Mouse (Mus musculus) ZHBTc4 (cell line): ENCODE data around the gene Ifitm3.
"Not testable (repeated sequence)": the region's sequence is repeated elsewhere in the genome, so short reads cannot be mapped to it uniquely, and the experiment has no call there.

Experiments used
- DNase-seq: peaks from one replicate; pipeline ENCODE4 v3.0.0-alpha.2; 2011; ENCODE audit warnings: low read depth, low spot score

Gene Ifitm3

DNA sequence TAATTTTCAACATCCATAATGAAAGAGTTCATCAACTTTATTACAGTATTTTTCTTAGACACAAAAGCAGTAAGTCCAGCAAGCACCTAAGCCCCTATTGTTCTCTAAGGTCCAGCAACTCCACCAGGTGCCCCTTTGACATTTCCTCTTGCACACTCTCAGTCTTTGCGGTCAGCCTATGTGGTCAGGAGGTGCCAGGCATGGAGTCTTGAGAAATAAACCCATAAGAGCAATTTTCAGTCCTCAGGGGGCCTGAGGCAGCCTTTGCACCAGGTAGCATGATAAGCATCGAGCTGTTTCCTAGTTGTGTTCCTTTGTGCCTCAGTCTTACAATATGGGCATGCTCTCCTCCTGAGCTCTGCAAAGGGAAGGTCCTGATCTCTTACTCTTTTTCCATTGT is 26.1 kb upstream of the Ifitm3 start:
- DNase-seq, result not testable (repeated sequence)

DNA sequence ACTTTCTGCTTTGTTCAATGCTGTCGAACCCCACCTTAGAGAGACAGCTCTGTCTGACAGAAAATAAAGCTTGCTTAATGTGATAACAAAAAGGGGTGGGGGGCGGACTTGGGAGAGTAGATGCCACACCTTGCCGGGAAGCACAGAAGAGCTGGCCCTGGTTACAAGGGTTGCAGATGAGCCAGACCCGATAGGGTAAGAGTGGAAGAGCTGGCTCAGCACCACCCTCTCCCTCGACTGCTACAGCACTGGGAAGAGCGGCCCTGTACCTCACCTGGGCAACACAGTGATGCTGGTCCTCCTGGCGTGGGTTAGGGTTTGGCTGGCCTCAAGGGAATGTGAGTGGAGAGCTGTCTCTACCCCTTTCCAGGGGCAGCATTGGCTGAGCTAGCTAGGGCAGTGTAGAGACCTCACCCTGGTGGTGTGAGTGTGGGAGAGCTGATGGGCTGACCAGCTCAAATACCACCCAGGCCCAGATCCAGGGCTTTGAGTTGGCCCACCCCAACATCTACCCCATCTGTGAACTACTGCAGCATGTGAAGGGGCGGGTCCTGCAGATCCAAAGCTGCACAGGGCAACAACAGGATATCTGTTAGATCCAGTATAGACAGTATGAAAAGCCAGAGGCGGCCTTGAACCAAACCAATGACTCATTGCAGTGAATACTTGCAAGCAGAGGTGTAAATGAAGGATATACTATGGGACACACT is 22.0 kb upstream of the Ifitm3 start:
- no peak for DNase-seq

DNA sequence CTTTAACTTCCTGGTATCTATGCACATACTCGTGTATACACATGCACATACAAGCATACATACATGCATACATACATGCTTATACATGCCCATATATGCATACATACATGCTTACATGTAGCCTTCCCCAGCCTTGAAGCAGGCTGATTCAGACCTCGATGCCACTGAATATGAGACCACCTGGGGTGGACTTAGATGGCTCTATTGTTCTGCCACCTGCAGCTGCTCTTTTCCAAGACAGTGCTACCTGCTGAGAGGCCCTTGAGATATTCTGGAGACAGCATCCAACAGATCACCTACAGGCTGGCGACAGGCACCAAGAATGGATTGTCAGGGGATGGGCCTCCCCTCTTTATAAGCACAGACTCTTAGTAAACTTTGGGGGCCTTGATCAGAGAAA is 19.8 kb upstream of the Ifitm3 start:
- peak; percentile 77 for DNase-seq

DNA sequence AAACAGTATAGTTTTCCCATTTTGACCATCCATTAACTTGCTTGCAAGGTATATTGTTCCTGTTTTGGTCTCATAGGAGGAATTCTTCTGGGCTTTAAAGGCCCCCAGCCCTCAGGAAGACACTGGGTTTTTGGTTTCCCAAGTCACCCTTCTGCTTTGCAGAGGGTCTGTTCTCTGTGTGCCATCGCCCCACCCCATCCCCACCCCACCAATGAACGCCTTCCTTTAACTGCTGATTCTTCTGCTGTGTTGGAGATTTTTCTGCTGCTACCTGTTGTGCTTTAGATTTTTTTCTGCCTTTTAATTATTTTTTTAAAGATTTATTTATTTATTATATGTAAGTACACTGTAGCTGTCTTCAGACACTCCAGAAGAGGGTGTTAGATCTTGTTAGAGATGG is 18.3 kb upstream of the Ifitm3 start, which contains the start of gene Gm17387:
Gene Gm17387 (plus strand): TSS at position 301 of the 400 bp plus-strand sequence.
- DNase-seq, result no peak

DNA sequence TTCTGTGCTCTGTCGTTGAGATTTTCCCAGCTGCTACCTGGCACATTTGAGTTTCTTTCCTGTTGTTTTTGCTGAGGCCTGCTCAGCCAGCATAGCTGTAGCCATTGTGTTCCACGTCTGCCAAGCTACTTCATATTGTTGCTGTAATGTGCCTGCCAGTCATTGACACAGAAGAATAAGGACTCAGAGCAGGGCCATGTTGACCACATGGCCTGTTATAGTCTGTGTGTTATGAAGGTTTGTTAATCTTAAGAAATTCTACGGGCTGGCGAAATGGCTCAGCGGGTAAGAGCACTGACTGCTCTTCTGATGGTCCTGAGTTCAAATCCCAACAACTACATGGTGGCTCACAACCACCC is 16.1 kb upstream of the Ifitm3 start:
- DNase-seq, result no peak

DNA sequence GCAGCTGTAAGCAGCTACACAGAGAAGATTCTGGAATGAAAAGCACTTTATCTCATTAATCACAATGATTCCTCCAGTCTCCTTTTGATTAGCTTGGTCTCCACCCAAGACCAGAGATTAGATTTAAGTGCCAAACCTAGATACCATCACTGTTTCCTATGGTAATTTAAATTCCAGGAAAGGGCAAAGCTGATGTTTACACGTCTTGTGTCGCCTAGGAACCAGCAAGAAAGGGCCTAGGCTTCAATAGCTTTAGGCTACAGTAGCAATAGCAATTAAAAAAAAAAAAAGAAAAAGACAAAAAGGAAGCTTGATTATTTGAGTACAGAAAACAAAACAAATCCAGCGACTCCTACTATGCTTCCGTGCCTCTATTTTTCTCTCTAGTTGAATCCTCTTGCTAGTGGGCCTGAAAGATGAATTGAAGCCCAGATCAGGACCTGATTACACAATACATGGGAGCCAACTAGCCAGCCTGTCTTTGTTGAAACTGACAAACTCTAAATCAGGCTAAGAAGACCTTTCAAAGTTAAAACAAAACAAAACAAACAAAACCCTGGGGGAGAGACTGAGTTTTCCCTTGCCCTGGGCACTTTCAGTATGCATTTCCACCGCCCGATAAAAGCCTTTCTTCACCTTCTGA is 15.6 kb upstream of the Ifitm3 start:
- no peak for DNase-seq

DNA sequence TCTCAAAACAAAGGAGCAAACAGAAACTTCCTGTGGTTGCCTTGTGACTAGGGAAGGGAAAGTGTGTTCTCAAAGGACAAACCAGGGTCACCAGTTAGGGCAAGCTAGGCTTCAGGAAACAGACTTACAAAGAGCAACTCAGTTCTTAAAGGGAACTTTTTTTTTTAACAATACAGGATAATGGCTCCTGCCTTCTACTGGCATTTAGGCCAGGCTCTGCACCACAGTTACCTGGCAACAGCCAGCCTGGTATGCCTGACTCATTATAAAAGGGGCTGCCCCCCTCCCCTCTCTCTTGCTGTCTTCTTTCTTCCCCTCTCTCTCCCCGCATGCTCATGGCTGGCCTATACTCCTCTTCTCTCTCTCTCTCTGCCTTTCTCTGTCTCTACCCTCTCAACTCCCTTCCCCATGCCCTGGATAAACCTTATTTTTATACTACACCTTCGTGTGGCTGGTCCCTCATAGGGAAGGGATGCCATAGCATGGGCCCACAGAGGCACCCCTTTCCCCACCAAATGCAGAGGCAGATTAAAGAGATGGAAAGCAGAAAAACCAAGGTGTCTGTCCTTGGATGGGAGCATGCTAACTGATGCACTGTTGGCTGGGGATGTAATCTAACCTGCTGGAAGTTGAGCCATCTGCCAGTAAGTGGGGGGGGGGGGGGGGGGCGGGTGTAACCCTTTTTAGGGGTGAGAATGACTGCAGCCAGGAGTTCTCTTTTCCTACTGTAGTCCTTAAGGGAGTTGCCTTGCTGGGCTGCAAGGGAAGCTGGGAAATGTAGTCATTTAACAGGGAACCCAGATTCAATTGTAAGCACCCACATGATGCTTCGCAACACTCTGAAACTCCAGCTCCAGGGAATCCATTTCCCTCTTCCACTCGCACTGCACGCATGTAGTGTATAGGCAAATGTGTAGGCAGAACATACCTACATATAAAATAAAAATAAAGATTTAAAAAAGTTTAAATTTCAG is 14.6 kb upstream of the Ifitm3 start:
- peak; percentile 85 for DNase-seq

DNA sequence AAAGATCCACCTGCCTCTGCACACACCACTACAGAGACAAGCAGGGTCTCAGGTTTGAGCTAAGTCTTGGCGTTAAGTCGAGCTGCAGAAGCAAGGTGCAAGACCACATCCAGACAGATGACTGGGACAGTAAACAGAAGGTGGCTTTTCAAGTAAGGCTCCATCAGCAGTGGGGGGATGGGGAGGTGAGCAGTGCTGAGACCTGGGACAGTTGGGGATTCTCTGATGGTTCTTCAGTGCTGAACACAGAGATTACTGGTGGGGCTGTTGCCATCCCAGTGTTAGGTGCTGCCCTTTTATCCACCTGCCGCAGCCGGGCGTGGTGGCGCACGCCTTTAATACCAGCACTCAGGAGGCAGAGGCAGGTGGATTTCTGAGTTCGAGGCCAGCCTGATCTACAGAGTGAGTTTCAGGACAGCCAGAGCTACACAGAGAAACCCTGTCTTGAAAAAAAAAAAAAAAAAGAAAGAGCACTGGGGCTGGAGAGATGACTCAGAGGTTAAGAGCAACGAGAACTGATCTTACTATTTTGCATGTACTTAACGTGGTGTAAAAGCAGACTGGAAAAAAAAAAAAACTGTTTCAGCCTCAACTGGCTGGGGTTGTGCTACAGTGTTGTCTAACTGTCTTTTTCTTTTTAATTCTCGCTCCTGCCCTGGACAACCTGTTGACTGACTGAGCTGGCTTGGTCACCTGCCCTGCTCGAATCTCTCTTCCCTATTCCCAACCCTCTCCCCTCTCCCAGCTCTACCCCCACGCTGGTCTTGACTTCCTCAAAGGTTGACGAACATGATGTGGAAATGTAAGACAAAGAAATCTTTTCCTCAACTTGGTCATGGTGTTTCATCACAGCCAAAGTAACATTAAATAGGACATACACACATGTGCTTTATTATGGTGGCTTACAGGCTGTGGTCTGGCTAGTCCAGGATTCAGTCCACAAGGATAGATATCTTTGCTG is 11.2 kb upstream of the Ifitm3 start:
- peak; percentile 48 for DNase-seq

DNA sequence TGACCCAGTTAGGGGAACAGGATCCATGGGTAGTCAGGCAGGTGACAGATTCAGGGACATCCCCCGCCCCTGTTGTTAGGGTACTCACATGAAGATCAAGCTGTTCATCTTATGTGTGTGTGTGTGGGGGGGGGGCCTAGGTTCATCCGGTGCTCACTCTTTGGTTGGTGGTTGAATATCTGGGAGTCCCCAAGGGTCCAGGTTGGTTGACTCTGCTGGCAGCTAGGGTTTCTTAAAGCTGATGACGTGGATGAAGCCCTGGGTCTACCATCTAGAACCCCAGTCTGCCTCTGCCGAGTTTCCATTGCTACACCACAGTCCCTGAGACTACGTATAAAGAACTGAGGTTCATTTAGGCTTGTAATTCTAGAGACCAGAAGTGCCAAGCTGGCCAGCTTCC is 8.5 kb upstream of the Ifitm3 start:
- no peak for DNase-seq

DNA sequence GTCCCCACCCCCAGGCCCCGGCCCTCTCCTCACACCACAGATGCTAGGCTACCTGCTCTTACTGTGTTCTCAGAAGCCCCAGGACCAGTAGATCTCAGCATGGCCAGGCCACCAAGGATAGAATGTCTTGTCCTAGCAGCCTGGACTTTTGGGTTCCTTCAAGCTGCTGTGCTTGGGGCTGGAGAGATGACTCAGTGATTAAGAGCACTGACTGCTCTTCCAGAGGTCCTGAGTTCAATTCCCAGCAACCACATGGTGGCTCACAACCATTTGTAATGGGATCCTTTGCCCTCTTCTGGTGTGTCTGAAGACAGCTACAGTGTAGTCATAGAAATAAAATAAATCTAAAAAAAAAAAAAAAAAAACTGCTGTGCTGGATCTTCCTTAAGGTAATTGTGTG is 7.3 kb upstream of the Ifitm3 start, which contains the start of gene Ifitm6:
Gene Ifitm6 (minus strand): TSS at position 101 of the 400 bp plus-strand sequence.
- not testable (repeated sequence) for DNase-seq

DNA sequence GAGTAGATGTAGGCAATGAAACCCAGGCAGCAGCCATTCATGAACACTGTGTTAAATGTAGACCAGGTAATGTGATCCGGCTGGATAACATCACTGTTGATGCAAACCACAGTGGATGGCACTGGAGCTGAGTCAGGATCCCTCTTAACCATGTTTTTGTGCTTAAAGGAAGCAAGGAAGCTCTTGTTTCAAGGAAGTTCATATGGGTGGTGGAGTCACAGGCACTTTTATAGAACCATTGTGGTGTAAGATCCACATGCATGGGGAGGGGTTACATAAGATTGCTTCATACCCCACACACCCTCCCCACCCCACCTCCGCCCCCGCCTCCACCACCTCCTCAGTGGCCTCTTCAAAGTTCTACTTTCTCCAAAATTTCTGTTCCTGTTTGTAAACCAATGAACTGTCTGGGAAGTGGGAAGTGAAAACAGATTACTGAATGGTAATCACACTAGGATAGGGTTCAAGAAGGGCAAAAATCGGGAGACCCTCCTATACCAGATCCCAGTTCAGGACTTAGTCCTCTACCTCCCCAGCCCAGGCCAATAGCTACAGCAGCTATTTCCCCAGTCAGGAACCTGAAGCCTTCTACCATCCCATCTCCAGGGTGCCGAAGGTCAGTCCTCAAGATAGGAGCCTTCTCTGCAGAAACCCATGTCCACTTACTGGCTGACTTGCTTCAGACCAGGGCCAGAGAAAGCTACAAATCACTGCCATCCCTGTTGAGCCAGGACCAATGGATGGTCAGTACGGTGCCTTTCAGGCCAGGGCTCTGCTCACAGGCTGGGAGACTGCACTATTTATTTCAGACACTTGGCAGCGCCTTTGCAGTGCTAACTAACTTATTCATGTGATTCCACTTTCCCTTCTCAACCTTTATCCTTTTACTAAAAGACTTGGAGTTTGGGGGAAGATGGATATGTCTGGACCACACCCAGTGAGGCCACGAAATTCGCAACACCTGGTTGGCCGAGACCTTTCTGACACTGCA is 6.4 kb upstream of the Ifitm3 start:
- DNase-seq, result no peak

DNA sequence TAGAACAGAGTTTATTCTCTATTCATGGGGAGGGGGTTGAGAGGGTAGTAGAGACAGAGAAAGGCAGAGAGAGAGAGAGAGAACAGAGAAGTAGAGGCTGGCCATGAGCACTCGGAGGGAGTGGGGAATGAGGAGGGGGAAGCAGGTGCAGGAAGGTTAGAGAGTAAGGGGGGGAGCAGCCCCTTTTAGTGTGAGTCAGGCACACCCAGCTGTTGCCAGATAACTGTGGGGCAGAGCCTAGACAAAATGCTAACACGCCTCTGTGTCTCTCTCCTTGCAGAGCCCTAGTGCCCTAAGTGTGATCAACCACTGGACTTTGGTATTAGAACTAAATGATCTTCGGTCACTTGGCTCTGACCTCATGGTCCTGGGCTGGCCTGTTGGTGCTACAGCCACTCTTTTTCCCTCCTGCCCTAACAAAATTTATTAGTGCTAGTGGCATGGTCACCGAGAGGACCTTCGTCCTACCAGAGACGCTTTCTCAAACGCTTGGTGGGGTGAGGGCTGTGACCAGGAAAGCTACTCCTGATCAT is 734 bp upstream of the Ifitm3 start:
- DNase-seq, result no peak

DNA sequence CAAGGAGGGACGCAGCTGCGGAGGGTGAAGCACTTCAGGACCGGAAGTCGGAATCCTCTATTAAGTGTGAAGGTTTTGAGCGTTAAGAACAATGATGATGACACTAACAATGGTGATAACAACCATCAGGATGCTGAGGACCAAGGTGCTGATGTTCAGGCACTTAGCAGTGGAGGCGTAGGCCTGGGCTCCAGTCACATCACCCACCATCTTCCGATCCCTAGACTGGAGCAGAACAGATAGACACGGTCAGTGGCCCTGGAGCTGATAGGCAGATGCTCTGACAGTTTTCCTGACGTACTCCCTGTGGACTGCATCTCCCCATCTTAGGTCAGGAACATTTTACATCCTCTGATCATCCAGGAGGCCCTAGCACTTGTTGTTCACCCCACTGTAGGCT is 905 bp downstream of the Ifitm3 start:
- DNase-seq, result no peak

DNA sequence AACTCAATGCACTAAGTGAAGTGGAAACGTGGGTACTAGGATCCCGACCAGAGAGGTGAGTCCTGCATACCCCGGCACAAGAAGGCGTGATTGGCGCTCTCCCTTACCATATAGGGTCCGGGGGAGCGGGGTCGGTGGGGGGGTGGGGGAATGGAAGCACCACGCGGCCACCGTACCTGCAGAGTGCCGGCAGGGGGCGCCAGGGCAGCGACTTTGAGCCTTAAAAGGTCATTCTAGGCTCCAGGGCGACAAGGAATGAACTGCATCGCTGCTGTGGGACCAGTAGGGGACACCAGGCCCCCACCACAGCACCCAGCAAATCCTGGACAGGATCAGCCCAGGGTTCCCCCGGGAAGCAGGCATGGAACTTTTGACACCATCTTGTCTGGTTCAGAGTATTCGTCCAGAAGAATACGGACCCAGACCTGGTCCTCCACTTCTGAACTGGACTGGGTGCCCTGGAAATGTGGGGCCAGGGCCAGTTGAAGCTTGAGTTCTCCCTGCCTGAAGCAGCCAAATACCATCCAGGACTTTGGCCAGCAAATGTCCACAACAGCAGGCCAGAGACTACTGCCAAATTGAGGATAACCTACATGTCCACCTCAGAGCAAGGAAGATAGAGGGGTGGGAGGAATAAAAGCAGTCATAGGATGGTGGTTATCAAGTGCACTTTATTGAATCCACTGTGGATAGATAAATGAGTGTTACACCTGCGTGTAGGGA is 1.5 kb downstream of the Ifitm3 start:
- peak; percentile 97 for DNase-seq

DNA sequence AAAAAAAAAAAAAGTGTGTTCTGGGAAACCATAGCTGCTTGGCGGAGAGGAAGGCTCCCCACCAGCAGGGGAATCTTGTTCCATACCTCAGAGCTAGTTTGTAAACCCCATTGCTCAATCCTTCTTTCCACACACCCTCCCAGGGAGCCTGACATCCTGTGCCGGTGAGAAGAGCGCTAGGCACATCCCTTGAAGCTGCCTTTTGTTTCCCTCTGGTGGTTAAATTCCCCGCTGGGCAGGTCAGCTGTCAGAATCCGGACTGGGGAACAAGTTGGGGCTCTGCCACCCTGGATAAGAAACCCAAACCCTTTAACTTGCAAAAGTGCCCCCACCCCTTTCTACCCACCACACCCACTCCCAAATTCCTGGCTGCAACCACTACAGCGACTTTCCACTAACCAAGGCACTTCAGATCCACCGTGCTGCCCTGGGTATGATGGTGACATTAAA is 2.2 kb downstream of the Ifitm3 start:
- peak; percentile 86 for DNase-seq

DNA sequence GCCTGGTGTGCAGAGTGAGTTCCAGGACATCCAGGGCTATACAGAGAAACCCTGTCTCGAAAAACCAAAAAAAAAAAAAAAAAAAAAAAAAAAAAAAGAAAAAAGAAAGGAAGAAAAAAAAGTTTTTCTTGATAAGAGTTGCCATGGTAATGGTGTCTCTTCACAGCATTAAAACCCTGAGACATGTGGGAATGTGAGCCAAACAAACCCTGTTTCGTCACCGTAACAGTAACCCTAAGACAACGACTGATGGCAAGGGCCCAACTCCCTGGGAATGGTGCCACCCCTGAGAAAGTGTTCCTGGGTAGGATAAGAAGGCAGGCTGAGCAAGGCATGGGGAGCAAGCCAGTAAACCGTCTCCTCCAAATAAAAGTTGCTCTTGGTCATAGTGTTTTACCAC is 3.7 kb downstream of the Ifitm3 start:
- no peak for DNase-seq

DNA sequence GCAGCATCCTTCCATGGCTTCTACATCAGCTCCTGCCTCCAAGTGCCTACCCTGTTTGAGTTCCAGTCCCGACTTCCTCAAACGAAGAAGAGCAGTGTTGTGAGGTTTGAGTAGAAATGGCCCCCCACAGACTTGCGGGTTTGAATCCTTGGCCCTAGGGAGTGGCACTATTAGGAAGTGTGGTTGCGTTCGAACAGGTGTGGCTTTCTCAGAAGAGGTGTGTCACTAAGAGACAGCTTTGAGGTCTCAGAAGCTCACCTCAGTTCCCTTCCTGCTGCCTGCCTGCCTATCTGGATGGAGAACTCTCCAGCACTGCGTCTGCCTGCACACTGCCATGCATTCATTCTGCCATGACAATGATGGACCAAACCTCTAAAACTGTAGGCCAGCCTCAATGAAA is 4.1 kb downstream of the Ifitm3 start:
- no peak for DNase-seq

DNA sequence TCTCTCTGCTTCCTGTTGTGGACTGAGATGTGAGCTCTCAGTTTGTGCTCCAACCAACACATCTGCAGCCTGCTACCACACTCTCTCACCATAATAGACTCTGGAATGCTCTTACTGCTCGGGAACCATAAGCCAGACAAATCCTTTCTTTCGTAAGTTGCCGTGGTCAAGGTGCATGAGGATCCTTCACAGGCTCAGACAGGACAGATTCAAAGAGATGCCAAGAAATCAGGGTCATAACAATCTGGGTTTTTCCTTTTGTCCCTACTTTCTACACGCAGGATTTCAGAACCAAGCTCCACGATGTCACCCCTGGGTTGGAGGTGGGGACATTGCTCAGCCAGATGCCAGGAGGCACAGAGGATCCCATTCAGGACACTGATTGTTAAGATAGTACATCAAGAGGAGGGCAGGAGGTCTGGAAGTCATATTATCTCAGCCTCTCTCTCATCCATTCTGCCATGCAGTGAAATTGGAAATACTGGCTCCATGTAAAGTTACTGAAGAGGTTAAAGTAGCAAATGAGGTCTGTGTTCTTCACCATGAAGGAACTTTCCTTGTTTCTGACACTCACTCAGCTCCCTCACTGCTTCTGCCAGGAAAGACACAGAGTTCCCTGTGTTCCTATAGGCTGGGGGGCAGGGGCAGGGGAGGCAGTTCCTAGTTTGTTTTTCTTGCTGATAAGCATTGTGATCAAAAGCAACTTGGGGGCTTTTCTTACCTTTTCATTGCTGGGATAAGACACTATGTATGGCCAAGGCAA is 7.1 kb downstream of the Ifitm3 start:
- no peak for DNase-seq
